Mouse (Mus musculus): Measurements from ENCODE around the gene Eml5.

Eml5 gene

GRCm38 (mm10) chr12:98900881-98901801 lies at the start of gene Eml5:
Gene Eml5, minus strand, starts transcription at chr12:98901484.
- DNase-seq (ENCODE audit: low spot score): peak; percentile 60

- DNase-seq (ENCODE audit: low spot score): no peak
Measured at GRCm38 (mm10) chr12:98932856-98933255, 31.6 kb upstream of the Eml5 start.

- DNase-seq (ENCODE audit: low spot score): no peak
Measured at GRCm38 (mm10) chr12:98932441-98932840, 31.2 kb upstream of the Eml5 start.

- no peak for DNase-seq (ENCODE audit: low spot score)
Measured at GRCm38 (mm10) chr12:98931174-98931573, 29.9 kb upstream of the Eml5 start.

GRCm38 (mm10) chr12:98920194-98920991 lies 19.1 kb upstream of the Eml5 start, which contains the start of gene Ttc8:
Gene Ttc8, plus strand, starts transcription at chr12:98920574.
- peak; percentile 79 for DNase-seq (ENCODE audit: low spot score)

- no peak for DNase-seq (ENCODE audit: low spot score)
Measured at GRCm38 (mm10) chr12:98910096-98910495, 8.8 kb upstream of the Eml5 start.

- DNase-seq (ENCODE audit: low spot score): no peak
Measured at GRCm38 (mm10) chr12:98905466-98905865, 4.2 kb upstream of the Eml5 start.

GRCm38 (mm10) chr12:98900341-98900880 lies 873 bp downstream of the Eml5 start:
- no peak for DNase-seq (ENCODE audit: low spot score)

- no peak for DNase-seq (ENCODE audit: low spot score)
Measured at GRCm38 (mm10) chr12:98899676-98900075, 1.6 kb downstream of the Eml5 start.

GRCm38 (mm10) chr12:98896761-98897160 lies 4.5 kb downstream of the Eml5 start:
- no peak for DNase-seq (ENCODE audit: low spot score)

- no peak for DNase-seq (ENCODE audit: low spot score)
Measured at GRCm38 (mm10) chr12:98884515-98884914, 16.8 kb downstream of the Eml5 start.

- DNase-seq (ENCODE audit: low spot score): no peak
Measured at GRCm38 (mm10) chr12:98881796-98882195, 19.5 kb downstream of the Eml5 start.

- DNase-seq (ENCODE audit: low spot score): no peak
Measured at GRCm38 (mm10) chr12:98878693-98879092, 22.6 kb downstream of the Eml5 start.

- no peak for DNase-seq (ENCODE audit: low spot score)
Measured at GRCm38 (mm10) chr12:98875216-98875615, 26.1 kb downstream of the Eml5 start.

- no peak for DNase-seq (ENCODE audit: low spot score)
Measured at GRCm38 (mm10) chr12:98872836-98873235, 28.4 kb downstream of the Eml5 start.

- DNase-seq (ENCODE audit: low spot score): no peak
Measured at GRCm38 (mm10) chr12:98863436-98863835, 37.8 kb downstream of the Eml5 start.

- DNase-seq (ENCODE audit: low spot score): no peak
Measured at GRCm38 (mm10) chr12:98860316-98860715, 41.0 kb downstream of the Eml5 start.

GRCm38 (mm10) chr12:98850767-98851166 lies 50.5 kb downstream of the Eml5 start:
- DNase-seq (ENCODE audit: low spot score): peak; percentile 20

- DNase-seq (ENCODE audit: low spot score): no peak
Measured at GRCm38 (mm10) chr12:98844774-98845173, 56.5 kb downstream of the Eml5 start.

GRCm38 (mm10) chr12:98840135-98840534 lies 61.1 kb downstream of the Eml5 start:
- DNase-seq (ENCODE audit: low spot score): no peak

- no peak for DNase-seq (ENCODE audit: low spot score)
Measured at GRCm38 (mm10) chr12:98837940-98838339, 63.3 kb downstream of the Eml5 start.

- no peak for DNase-seq (ENCODE audit: low spot score)
Measured at GRCm38 (mm10) chr12:98835466-98835865, 65.8 kb downstream of the Eml5 start.

- DNase-seq (ENCODE audit: low spot score): no peak
Measured at GRCm38 (mm10) chr12:98834879-98835278, 66.4 kb downstream of the Eml5 start.
